Mouse (Mus musculus): ENCODE results near the gene Sipa1l3. TPM values are rescaled to one million over a fixed set of nuclear protein-coding genes. Genes with fewer than 3 reads are reported as not detected.

Sipa1l3 gene
- total and polyA plus RNA-seq, 2 experiments from 2014 or later, result 19.7 to 110 TPM

GRCm38 (mm10) chr7:29402015-29402414 lies 116.4 kb downstream of the Sipa1l3 start:
- H3K4me3 ChIP-seq (ENCODE audit: low read length), result no peak overlapping the region
- no peak for ATAC-seq
- 96% methylated on average over 4 of the region's 4 CpGs for WGBS

GRCm38 (mm10) chr7:29400451-29400850 lies 118.0 kb downstream of the Sipa1l3 start:
- no peak for TF ChIP-seq CTCF (IDR thresholded peaks at IDR 0.05; ENCODE audit: low read depth)
- DNase-seq (ENCODE audit: low spot score), result no peak
- Histone ChIP-seq H3K27me3 (ENCODE audit: insufficient read depth, low read length) (no peaks in the 10 kb centered on the region), H3K4me2 (ENCODE audit: low read depth, low read length) (no peak overlapping the region), H3K9me3 (ENCODE audit: low read length) (no peaks in the 10 kb centered on the region), H3K27ac (no peak overlapping the region), H3K4me3 (ENCODE audit: low read length) (no peak overlapping the region), H3K9ac (replicated peaks; ENCODE audit: low read length) (no peak overlapping the region), H3K4me1 (ENCODE audit: insufficient read depth, low read length) (no peaks in the 10 kb centered on the region), H3K36me3 (ENCODE audit: insufficient read depth, low read length) (peaks cover 37% of the 10 kb centered on the region)
- no peak for ATAC-seq
- 92% methylated on average over 8 of the region's 8 CpGs for WGBS

More at GRCm38 (mm10) chr7:29402015-29402414, 116.4 kb downstream of the Sipa1l3 start:
- Histone ChIP-seq H3K9ac (replicated peaks; ENCODE audit: low read length) (no peak overlapping the region), H3K4me2 (ENCODE audit: low read depth, low read length) (no peak overlapping the region), H3K27me3 (ENCODE audit: insufficient read depth, low read length) (no peaks in the 10 kb centered on the region), H3K4me1 (ENCODE audit: insufficient read depth, low read length) (no peaks in the 10 kb centered on the region), H3K9me3 (ENCODE audit: low read length) (no peaks in the 10 kb centered on the region), H3K36me3 (ENCODE audit: insufficient read depth, low read length) (peaks cover 21% of the 10 kb centered on the region), H3K27ac (no peak overlapping the region)
- DNase-seq (ENCODE audit: low spot score), result no peak
- no peak for TF ChIP-seq CTCF (IDR thresholded peaks at IDR 0.05; ENCODE audit: low read depth)

GRCm38 (mm10) chr7:29399056-29399455 lies 119.4 kb downstream of the Sipa1l3 start:
- no peaks in the 10 kb centered on the region for H3K27me3 ChIP-seq (ENCODE audit: insufficient read depth, low read length)
- no peak overlapping the region; the same call in 1 of the 2 replicates for H3K27ac ChIP-seq
- H3K4me1 ChIP-seq (ENCODE audit: insufficient read depth, low read length), result no peaks in the 10 kb centered on the region; the same call in 1 of the 2 replicates
- H3K4me2 ChIP-seq (ENCODE audit: low read depth, low read length), result no peak overlapping the region
- H3K9ac ChIP-seq (replicated peaks; ENCODE audit: low read length), result no peak overlapping the region
- no peak overlapping the region for H3K4me3 ChIP-seq (ENCODE audit: low read length)
- ATAC-seq, result no peak
- H3K9me3 ChIP-seq (ENCODE audit: low read length), result no peaks in the 10 kb centered on the region
- peaks cover 51% of the 10 kb centered on the region for H3K36me3 ChIP-seq (ENCODE audit: insufficient read depth, low read length)
- DNase-seq (ENCODE audit: low spot score), result no peak
- TF ChIP-seq CTCF (IDR thresholded peaks at IDR 0.05; ENCODE audit: low read depth), result no peak
- 88% methylated on average over 9 of the region's 9 CpGs for WGBS

GRCm38 (mm10) chr7:29397486-29397885 lies 121.0 kb downstream of the Sipa1l3 start:
- Histone ChIP-seq H3K4me3 (ENCODE audit: low read length) (no peak overlapping the region), H3K4me2 (ENCODE audit: low read depth, low read length) (no peak overlapping the region), H3K9me3 (ENCODE audit: low read length) (no peaks in the 10 kb centered on the region), H3K27me3 (ENCODE audit: insufficient read depth, low read length) (no peaks in the 10 kb centered on the region), H3K36me3 (ENCODE audit: insufficient read depth, low read length) (peaks cover 51% of the 10 kb centered on the region), H3K4me1 (ENCODE audit: insufficient read depth, low read length) (no peaks in the 10 kb centered on the region; the same call in 1 of the 2 replicates), H3K9ac (replicated peaks; ENCODE audit: low read length) (no peak overlapping the region), H3K27ac (0 out of 2 replicates have a peak overlapping the region, but pooled peaks have one; percentile 36)
- DNase-seq (ENCODE audit: low spot score), result peak; percentile 60
- no peak for TF ChIP-seq CTCF (IDR thresholded peaks at IDR 0.05; ENCODE audit: low read depth)
- WGBS, result 44% methylated on average over 3 of the region's 3 CpGs
- peak; percentile 46; the same call in 1 of the 2 replicates for ATAC-seq

- Histone ChIP-seq H3K4me1 (ENCODE audit: insufficient read depth, low read length) (no peaks in the 10 kb centered on the region; the same call in 1 of the 2 replicates), H3K27me3 (ENCODE audit: insufficient read depth, low read length) (no peaks in the 10 kb centered on the region), H3K9me3 (ENCODE audit: low read length) (no peaks in the 10 kb centered on the region), H3K9ac (replicated peaks; ENCODE audit: low read length) (no peak overlapping the region), H3K4me2 (ENCODE audit: low read depth, low read length) (no peak overlapping the region), H3K4me3 (ENCODE audit: low read length) (no peak overlapping the region), H3K36me3 (ENCODE audit: insufficient read depth, low read length) (peaks cover 51% of the 10 kb centered on the region), H3K27ac (0 out of 2 replicates have a peak overlapping the region, but pooled peaks have one; percentile 36)
- ATAC-seq, result no peak
- WGBS, result 68% methylated on average over 16 of the region's 16 CpGs
- DNase-seq (ENCODE audit: low spot score), result no peak
- TF ChIP-seq CTCF (IDR thresholded peaks at IDR 0.05; ENCODE audit: low read depth), result no peak
Measured at GRCm38 (mm10) chr7:29396943-29397340, 121.5 kb downstream of the Sipa1l3 start.

- WGBS, result 79% methylated on average over 12 of the region's 12 CpGs
- H3K4me2 ChIP-seq (ENCODE audit: low read depth, low read length), result no peak overlapping the region
- H3K9me3 ChIP-seq (ENCODE audit: low read length), result no peaks in the 10 kb centered on the region
- peaks cover 51% of the 10 kb centered on the region for H3K36me3 ChIP-seq (ENCODE audit: insufficient read depth, low read length)
- H3K27ac ChIP-seq, result no peak overlapping the region
- ATAC-seq (no peak), DNase-seq (ENCODE audit: low spot score) (no peak)
- no peak overlapping the region for H3K9ac ChIP-seq (replicated peaks; ENCODE audit: low read length)
- no peaks in the 10 kb centered on the region for H3K27me3 ChIP-seq (ENCODE audit: insufficient read depth, low read length)
- no peak for TF ChIP-seq CTCF (IDR thresholded peaks at IDR 0.05; ENCODE audit: low read depth)
- no peaks in the 10 kb centered on the region; the same call in 1 of the 2 replicates for H3K4me1 ChIP-seq (ENCODE audit: insufficient read depth, low read length)
- no peak overlapping the region for H3K4me3 ChIP-seq (ENCODE audit: low read length)
Measured at GRCm38 (mm10) chr7:29396216-29396942, 122.1 kb downstream of the Sipa1l3 start.

- Histone ChIP-seq H3K4me1 (ENCODE audit: insufficient read depth, low read length) (no peaks in the 10 kb centered on the region; the same call in 1 of the 2 replicates), H3K27ac (no peak overlapping the region), H3K9ac (replicated peaks; ENCODE audit: low read length) (no peak overlapping the region), H3K9me3 (ENCODE audit: low read length) (no peaks in the 10 kb centered on the region), H3K27me3 (ENCODE audit: insufficient read depth, low read length) (no peaks in the 10 kb centered on the region), H3K4me3 (ENCODE audit: low read length) (no peak overlapping the region), H3K36me3 (ENCODE audit: insufficient read depth, low read length) (peaks cover 48% of the 10 kb centered on the region), H3K4me2 (ENCODE audit: low read depth, low read length) (no peak overlapping the region)
- 56% methylated on average over 4 of the region's 4 CpGs for WGBS
- no peak for TF ChIP-seq CTCF (IDR thresholded peaks at IDR 0.05; ENCODE audit: low read depth)
- DNase-seq (ENCODE audit: low spot score), result no peak
- no peak for ATAC-seq
Measured at GRCm38 (mm10) chr7:29395179-29395578, 123.3 kb downstream of the Sipa1l3 start.

Measured in hindbrain, postnatal 0 days (tissue).